Mouse (Mus musculus) lung, postnatal 0 days (tissue): ENCODE data around the gene Srf.

Experiments used
- CTCF ChIP-seq: IDR thresholded peaks from 2 replicates; pipeline ENCODE4 v1.5.1; 2016; ENCODE audit warnings: antibody characterized with exemption, mild to moderate bottlenecking
- EP300 ChIP-seq: IDR thresholded peaks from 2 replicates; pipeline ENCODE4 v1.6.1; 2016; ENCODE audit warnings: antibody characterized with exemption, mild to moderate bottlenecking, control low read depth

DNA sequence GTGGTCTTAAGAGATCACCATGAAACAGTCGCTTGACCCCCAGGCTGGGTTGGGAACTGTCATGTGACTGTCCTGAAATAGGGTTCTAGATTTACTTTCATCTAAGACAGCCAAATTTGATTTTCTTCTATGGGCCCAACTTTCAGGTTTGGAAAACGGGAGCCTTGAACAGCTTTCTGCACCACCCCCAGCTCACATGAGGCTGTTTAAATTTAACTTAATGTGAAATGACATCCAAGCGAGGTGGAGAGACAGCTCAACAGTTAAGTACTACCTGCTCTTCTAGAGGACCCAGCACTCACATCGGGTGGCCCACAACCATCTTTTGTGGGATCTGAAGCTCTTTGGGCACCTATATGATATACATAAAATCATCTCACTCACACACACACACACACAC, 43.0 kb upstream of the Srf start:
- TF ChIP-seq CTCF (no peak), EP300 (no peak)
